Mouse (Mus musculus) hindbrain, embryonic 11.5 days (tissue): ENCODE results near the gene Fbxo7. TPM values are rescaled to one million over a fixed set of nuclear protein-coding genes. Genes with fewer than 3 reads are reported as not detected.

Experiments used
- ATAC-seq: fragments of 200-750 bp; cut with Nextera tagmentation; 2 replicates; pipeline ENCODE4 v1.8.0; 2017; ENCODE audit warnings: mild to moderate bottlenecking, moderate TSS enrichment, moderate library complexity; ENCODE audit not compliant: low FRiP score
- DNase-seq: peaks from one replicate; pipeline ENCODE4 v3.0.0-alpha.2; 2015; ENCODE audit warnings: low spot score
- H3K27ac ChIP-seq: fragments of 300-500 bp; sonication (generic); 2 replicates; pipeline ENCODE4 v1.5.1; 2014; ENCODE audit warnings: mild to moderate bottlenecking, low read depth, low read length
- H3K27me3 ChIP-seq: fragments of 300-500 bp; sonication (generic); 2 replicates; pipeline ENCODE4 v1.6.1; 2014; ENCODE audit warnings: mild to moderate bottlenecking, low read length, moderate library complexity, mixed read lengths; ENCODE audit not compliant: control insufficient read depth, insufficient read depth
- H3K36me3 ChIP-seq: fragments of 300-500 bp; sonication (generic); 2 replicates; pipeline ENCODE4 v1.6.1; 2014; ENCODE audit warnings: mild to moderate bottlenecking, low read length, moderate library complexity, mixed read lengths; ENCODE audit not compliant: control insufficient read depth, insufficient read depth
- H3K4me1 ChIP-seq: fragments of 300-500 bp; sonication (generic); replicated peaks from 2 replicates; pipeline ENCODE4 v1.6.1; 2014; ENCODE audit warnings: low read length, mixed read lengths; ENCODE audit not compliant: control insufficient read depth, insufficient read depth
- H3K4me2 ChIP-seq: fragments of 300-500 bp; sonication (generic); replicated peaks from 2 replicates; pipeline ENCODE4 v1.6.1; 2014; ENCODE audit warnings: mild to moderate bottlenecking, low read depth, low read length
- H3K4me3 ChIP-seq: fragments of 300-500 bp; sonication (generic); 2 replicates; pipeline ENCODE4 v1.5.1; 2014; ENCODE audit warnings: low read depth, low read length
- H3K9ac ChIP-seq: fragments of 300-500 bp; sonication (generic); 2 replicates; pipeline ENCODE4 v1.6.1; 2014; ENCODE audit warnings: low read depth, low read length
- H3K9me3 ChIP-seq: fragments of 300-500 bp; sonication (generic); 2 replicates; pipeline ENCODE4 v1.6.1; 2016; ENCODE audit warnings: low read length; ENCODE audit not compliant: control insufficient read depth
- WGBS: fragments of 180-500 bp; shearing (Covaris S2); extraction: QIAGEN DNeasy Blood & Tissue Kit; methylation state at CpG from one replicate; pipeline ENCODE4 v1.1.7; 2014; 5-methylcytosine and 5-hydroxymethylcytosine counted together
- polyA plus RNA-seq: library from polyadenylated mRNA; unstranded; fragments of >200 nt; fragmentation: Nextera tagmentation; extraction: Ambion mirVana; gene quantifications from 2 replicates; pipeline ENCODE4 v1.2.1, GENCODE M21; 2014

The Fbxo7 gene
- polyA plus RNA-seq, 1 experiment from 2014 or later = 18.1 TPM

DNA sequence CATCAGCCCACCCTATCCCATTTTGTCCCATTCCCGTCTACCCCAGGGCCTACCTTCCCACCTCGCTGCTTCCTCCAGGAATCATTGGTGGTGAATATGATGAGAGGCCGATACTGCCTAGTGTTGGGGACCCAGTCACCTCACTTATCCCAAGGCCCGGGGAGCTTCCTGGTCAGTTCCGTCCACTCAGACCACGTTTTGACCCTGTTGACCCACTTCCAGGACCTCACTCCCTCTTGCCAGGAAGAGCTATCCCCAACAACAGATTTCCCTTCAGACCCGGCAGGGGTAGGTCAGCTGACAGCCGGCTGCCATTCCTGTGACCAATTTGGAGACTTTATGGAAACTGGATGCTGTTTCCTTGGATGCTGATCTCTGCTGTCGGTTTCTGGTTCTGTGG is 26.0 kb downstream of the Fbxo7 start:
- Histone ChIP-seq H3K4me3 (no peak overlapping the region), H3K4me1 (no peaks in the 10 kb centered on the region; the same call in 1 of the 2 replicates), H3K9ac (no peak overlapping the region), H3K36me3 (no peaks in the 10 kb centered on the region), H3K4me2 (no peak overlapping the region), H3K27ac (no peak overlapping the region), H3K27me3 (no peaks in the 10 kb centered on the region), H3K9me3 (no peaks in the 10 kb centered on the region)
- ATAC-seq = no peak
- 83% methylated on average over 9 of the region's 9 CpGs for WGBS
- DNase-seq = no peak

DNA sequence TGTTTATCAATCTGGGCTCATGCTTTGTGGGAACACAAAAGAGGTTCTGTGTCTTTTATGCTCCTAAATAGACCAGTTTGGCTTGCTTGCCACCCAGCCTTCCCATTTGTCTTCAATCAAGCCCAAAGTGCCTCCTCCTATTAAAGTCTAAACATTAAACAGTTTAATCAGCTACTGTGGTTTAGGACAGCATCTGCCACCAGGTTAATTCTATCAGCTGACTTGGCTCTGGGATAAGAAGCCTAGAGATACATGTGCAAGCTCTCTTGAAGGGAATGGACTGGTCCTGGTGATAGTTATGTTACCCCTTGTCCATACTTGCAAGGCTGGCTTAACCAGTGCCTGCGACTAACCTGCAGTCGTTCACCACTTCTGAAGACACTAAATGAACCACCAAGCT is 28.8 kb downstream of the Fbxo7 start:
- Histone ChIP-seq H3K36me3 (no peaks in the 10 kb centered on the region), H3K27ac (no peak overlapping the region), H3K4me2 (no peak overlapping the region), H3K27me3 (no peaks in the 10 kb centered on the region), H3K9me3 (no peaks in the 10 kb centered on the region), H3K4me1 (no peaks in the 10 kb centered on the region; the same call in 1 of the 2 replicates), H3K4me3 (no peak overlapping the region), H3K9ac (no peak overlapping the region)
- ATAC-seq = no peak
- DNase-seq = no peak
- WGBS = 90% methylated on average over 2 of the region's 2 CpGs

DNA sequence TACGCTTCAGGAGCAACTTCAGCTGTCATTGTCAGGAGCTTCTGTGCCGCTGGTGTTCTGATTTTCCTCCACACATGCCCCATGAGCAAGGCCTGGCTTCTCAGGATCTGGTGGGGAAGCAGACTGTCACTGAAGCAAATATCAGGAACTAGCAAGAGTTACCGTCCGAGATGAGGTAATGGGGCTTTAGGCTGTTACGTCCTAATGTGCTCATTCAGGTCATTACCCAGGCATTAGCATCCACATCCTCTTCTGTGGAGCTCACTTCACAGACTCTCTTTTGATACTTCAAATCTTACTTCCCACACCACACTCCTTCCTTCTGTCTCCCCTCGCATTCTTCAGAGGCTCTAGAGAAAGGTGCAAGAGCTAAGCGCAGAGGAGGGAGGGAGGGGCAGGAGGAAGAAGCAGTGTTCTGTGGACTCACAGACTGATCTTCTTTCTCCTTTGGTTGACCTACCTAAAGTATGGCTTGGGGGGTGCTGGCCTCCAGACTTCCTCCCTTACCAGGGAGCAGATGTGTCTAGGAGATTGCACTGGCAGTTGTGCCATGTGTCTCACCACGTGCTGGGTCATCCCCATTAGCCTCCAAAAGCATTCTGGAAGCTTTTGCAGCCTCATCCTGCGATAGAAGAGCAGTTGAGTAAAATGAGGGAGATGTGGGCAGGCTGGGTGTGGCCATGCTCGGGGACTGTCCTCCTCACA is 31.2 kb downstream of the Fbxo7 start:
- Histone ChIP-seq H3K27ac (no peak overlapping the region), H3K27me3 (no peaks in the 10 kb centered on the region), H3K4me1 (no peaks in the 10 kb centered on the region; the same call in 1 of the 2 replicates), H3K4me2 (no peak overlapping the region), H3K36me3 (no peaks in the 10 kb centered on the region), H3K4me3 (no peak overlapping the region), H3K9ac (no peak overlapping the region), H3K9me3 (no peaks in the 10 kb centered on the region)
- 84% methylated on average over 10 of the region's 10 CpGs for WGBS
- ATAC-seq = no peak
- DNase-seq = no peak

DNA sequence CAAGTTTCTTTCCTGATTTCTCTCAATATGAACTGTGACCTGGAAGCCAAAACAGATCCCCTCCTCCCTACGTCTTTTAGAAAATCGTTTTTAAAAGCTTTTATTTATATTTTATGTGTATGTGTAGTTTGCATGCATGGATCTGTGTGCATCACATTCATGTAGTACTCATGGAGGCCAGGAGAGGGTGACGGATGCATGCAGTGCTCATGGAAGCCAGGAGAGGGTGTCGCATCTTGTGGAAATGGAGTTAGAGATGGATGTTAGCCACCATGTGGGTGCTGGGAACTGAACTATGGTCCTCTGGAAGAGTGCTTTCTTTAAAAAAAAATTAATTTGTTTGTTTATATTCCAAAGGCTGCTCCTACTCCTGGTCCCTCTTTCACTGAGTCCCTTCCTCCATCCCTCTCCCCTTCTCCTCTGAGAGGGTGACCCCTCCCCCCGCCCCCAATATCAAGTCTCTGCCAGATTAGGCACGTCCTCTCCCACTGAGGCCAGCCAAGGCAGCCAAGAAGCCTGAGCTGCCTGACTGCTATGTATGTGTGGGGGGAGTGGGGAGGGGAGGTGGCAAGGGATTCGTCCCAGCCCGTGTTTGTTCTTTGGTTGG is 34.6 kb downstream of the Fbxo7 start:
- 83% methylated on average over 8 of the region's 8 CpGs for WGBS
- Histone ChIP-seq H3K9ac (no peak overlapping the region), H3K27me3 (no peaks in the 10 kb centered on the region), H3K27ac (no peak overlapping the region), H3K4me1 (no peaks in the 10 kb centered on the region; the same call in 1 of the 2 replicates), H3K4me2 (no peak overlapping the region), H3K4me3 (no peak overlapping the region), H3K9me3 (no peaks in the 10 kb centered on the region), H3K36me3 (no peaks in the 10 kb centered on the region)
- ATAC-seq (no peak), DNase-seq (no peak)

DNA sequence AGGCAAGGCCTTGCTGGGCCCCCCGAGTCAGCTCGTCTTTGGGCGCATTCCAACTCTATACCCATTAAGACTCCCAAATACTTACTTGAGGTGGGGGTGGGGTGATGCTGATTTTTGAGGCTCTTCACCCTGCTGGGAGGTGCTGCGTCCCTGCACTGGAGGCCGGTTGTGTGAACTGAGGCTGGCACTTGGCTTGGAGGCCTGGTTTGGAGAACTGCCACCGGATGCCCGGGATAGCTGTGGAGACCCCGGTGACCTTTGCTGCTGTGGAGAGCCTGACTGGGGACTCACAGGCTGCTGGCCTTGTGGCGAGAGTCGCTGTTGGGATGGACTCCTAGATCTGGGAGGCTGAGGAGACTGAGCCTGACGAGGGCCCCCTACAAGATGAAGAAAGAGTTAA is 35.5 kb downstream of the Fbxo7 start:
- H3K4me2 ChIP-seq = no peak overlapping the region
- no peaks in the 10 kb centered on the region; the same call in 1 of the 2 replicates for H3K4me1 ChIP-seq
- 80% methylated on average over 11 of the region's 11 CpGs for WGBS
- H3K36me3 ChIP-seq = no peaks in the 10 kb centered on the region
- H3K9ac ChIP-seq = no peak overlapping the region
- DNase-seq (no peak), ATAC-seq (no peak)
- H3K27me3 ChIP-seq = no peaks in the 10 kb centered on the region
- H3K27ac ChIP-seq = no peak overlapping the region
- H3K4me3 ChIP-seq = no peak overlapping the region
- no peaks in the 10 kb centered on the region for H3K9me3 ChIP-seq

DNA sequence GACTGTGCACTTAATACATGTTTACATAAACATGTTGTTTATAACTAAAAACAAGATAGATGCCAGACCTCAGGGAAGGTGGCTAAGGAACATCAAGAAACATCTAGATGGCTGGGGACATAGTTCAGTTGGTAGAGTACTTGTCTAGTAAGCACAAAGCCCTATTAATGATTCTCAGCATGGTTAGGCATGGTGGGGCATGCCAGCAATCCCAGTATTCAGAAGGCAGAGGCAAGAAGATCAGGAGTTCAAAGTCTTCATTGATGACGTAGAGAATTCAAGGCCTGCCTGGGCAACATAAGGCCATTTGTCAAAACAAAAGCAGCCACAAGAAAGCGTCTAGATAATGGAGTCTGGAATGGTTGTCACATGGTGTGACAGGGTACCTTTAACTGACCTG is 35.9 kb downstream of the Fbxo7 start:
- Histone ChIP-seq H3K27ac (no peak overlapping the region), H3K9ac (no peak overlapping the region)
- no peak for ATAC-seq

DNA sequence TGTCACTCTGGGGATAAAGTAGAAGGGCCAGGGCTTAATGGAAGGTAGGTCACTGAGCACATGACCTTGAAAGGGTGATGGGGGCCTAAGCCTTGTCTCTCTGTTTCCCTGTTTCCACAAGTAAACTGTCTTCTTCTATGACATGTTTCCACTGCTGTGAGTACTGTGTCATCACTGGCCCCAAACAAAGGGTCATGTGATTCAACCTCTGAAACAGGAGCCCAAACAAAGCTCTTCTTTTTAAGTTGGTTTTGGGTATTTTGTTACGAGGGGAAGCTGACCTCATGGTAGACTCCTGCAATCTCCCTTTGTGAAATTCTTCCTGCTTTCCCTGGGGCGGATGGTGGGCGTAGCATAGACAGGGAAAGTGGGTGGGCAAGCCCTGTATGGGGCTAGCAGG is 38.5 kb downstream of the Fbxo7 start:
- H3K9me3 ChIP-seq = no peaks in the 10 kb centered on the region
- H3K4me2 ChIP-seq = no peak overlapping the region
- H3K36me3 ChIP-seq = no peaks in the 10 kb centered on the region
- H3K9ac ChIP-seq = no peak overlapping the region
- H3K4me1 ChIP-seq = no peaks in the 10 kb centered on the region
- H3K4me3 ChIP-seq = no peak overlapping the region
- ATAC-seq = no peak
- no peak overlapping the region for H3K27ac ChIP-seq
- DNase-seq = no peak
- H3K27me3 ChIP-seq = no peaks in the 10 kb centered on the region
- WGBS = 56% methylated on average over 3 of the region's 3 CpGs

More for the DNA sequence above, 35.9 kb downstream of the Fbxo7 start:
- H3K4me1 ChIP-seq = no peaks in the 10 kb centered on the region
- H3K36me3 ChIP-seq = no peaks in the 10 kb centered on the region
- 71% methylated on average over 2 of the region's 2 CpGs for WGBS
- H3K4me3 ChIP-seq = no peak overlapping the region
- no peaks in the 10 kb centered on the region for H3K27me3 ChIP-seq
- H3K9me3 ChIP-seq = no peaks in the 10 kb centered on the region
- DNase-seq = no peak
- no peak overlapping the region for H3K4me2 ChIP-seq

DNA sequence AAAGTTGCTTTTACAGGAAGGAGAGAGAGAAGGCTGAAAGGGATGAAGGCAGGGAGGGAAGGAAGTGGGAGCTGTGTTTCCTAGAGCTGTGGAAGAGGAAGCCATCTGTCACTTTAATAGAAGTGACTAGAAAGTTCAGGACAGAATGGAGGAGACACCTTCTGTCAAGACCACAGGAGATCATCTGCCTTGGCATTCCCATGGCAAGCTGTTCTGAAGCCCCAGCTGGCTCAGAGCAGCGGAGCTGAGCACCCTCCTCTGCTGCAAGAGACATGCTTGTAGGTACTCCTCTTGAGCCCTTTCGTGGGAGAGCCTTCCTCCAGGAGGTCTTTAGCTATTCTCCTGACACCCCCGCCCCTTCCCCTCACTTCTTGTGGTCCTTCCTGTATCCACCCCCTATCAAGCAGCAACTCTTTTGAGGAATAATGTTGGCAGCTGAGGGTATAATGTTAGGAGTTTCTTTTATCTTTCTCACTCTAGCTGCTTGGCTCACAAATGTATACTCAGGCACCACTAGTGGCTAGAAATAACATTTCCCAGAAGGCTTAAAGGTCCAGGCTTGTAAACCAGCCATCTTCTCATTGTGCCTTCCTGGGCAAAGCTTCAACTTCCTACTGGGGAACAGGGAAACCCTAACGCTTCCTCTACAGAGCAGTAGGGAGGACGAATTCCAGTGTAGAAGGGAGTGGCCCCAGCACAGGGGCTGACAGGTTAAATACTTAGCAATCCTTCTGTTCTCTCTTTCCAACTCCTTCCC is 40.7 kb downstream of the Fbxo7 start:
- Histone ChIP-seq H3K9me3 (no peaks in the 10 kb centered on the region), H3K36me3 (no peaks in the 10 kb centered on the region), H3K9ac (no peak overlapping the region), H3K4me2 (no peak overlapping the region), H3K27ac (no peak overlapping the region), H3K4me3 (no peak overlapping the region), H3K4me1 (no peaks in the 10 kb centered on the region), H3K27me3 (no peaks in the 10 kb centered on the region)
- ATAC-seq (no peak), DNase-seq (no peak)
- 67% methylated on average over 5 of the region's 5 CpGs for WGBS
